Mouse (Mus musculus): ENCODE measurements around the gene Hspb7.

Gene Hspb7

DNA sequence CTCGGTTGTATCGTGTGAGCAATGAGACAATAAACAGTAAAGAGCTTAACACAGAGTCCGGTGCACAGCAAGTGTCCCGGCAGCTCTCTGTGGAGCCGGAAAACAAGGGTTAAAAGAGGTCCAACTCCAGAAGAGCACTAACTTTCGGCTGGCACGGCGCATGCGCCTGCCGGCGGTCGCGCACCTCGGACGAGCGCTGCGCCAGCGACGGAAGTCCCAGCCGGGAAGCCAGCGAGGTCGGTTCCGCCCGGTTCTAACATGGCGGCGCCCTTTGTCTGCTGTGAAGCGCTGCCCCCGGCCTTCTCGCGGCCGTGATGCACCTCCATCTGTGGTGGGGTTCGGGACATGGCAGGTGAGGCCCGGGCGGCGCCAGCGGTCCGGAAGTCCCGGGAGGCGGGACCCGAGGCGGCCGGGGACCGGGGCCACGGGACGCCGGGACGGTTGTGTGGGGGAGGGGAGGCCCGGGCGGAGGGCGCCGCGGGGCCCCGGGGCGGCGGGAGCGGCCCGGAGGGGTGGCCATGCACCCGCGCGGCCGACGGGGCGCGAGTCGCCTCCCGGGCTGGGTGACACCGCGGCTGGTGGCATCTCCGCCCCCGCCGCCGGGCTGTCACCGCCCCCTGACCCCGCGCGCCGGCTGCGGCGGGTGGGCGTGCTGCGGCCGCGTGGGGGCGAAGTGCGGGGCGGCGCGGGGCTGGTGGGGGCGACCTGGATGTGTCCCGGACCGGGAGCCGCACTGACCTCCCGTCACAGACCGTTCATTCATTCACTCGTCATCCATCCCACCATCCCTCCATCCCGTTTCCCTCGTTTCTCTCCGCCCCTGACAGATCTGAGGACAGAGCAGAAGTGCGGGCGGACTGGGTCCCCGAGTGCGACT, 24.1 kb downstream of the Hspb7 start, which contains the start of gene Zbtb17:
Zbtb17 (plus strand) TSS at position 204 of the 877 bp plus-strand sequence.
- peak; percentile 84 for DNase-seq (ENCODE audit: low spot score)

- DNase-seq (ENCODE audit: low spot score) = no peak
Observed at GRCm38 (mm10) chr4:141445328-141445720, 24.7 kb downstream of the Hspb7 start.

GRCm38 (mm10) chr4:141446211-141446610, 25.6 kb downstream of the Hspb7 start:
- DNase-seq (ENCODE audit: low spot score) = no peak

GRCm38 (mm10) chr4:141451251-141451650, 30.7 kb downstream of the Hspb7 start:
- no peak for DNase-seq (ENCODE audit: low spot score)

DNA sequence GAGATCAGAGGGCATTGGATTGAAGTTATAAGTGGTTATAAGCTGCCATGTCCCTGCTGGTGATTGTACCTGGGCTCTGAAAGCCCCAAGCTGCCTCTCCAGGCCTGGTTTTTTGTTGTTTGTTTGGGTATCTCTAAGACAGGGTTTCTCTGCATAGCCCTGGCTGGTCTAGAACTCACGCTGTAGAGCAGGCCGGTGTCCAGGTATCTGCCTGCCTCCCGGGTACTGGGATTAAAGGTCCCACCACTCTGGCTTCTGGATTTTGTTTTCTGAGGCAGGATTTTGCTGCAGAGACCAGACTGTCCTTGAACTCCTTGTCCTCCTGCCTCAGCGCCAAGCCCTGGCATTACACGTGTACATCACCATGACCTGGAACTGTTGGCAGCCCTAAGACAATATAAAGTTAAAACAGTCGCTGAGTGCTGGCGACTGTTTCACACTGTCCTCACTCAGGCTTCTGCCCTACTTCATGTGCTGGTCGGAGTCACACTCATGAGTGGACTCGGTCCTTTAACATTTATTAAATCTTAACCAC, 31.4 kb downstream of the Hspb7 start:
- DNase-seq (ENCODE audit: low spot score) = no peak

- no peak for DNase-seq (ENCODE audit: low spot score)
Observed at GRCm38 (mm10) chr4:141454581-141455350, 34.2 kb downstream of the Hspb7 start.

DNA sequence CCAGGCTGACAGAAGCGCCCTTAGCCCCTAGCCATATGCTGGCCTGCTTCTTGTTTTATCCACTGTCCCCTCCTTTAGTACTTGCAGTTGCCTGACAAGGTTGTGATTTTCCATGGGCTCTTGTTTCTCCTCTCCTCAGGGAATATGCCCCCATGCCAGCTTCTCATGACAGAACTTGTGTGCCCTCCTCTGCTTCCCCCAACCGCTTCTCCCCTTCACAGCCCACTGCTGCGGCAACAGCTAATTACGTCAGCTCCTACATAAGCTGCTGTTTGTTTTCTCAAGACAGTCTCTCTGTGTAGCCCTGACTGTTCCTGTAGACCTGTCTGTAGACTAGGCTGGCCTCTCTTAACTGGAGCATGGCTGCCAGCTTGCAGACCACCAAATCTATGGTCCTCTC, 34.9 kb downstream of the Hspb7 start:
- DNase-seq (ENCODE audit: low spot score) = no peak

GRCm38 (mm10) chr4:141456193-141456938, 35.8 kb downstream of the Hspb7 start:
- DNase-seq (ENCODE audit: low spot score) = no peak

DNA sequence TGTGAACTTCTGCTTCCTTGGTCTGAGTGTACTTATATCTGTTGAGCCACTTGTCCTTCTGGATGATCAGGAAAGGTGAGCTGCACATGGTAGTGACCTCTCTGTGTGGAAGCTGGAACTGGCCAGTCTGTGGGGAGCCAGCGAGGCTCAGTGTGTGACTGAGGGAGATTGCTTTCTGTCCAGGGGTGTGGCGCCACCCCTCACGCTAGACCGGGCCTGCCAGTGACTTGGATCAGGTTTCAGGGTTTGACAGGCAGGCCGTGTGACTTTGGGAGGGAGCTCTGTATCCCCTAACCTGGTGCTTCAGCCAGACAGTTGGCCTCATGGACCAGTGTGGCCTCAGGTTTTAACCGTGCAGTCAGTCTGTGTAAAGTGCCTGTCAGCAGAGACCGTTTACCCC, 37.7 kb downstream of the Hspb7 start:
- no peak for DNase-seq (ENCODE audit: low spot score)

- no peak for DNase-seq (ENCODE audit: low spot score)
Observed at GRCm38 (mm10) chr4:141458888-141459287, 38.3 kb downstream of the Hspb7 start.

GRCm38 (mm10) chr4:141459766-141460165, 39.2 kb downstream of the Hspb7 start:
- no peak for DNase-seq (ENCODE audit: low spot score)

GRCm38 (mm10) chr4:141460481-141460880, 39.9 kb downstream of the Hspb7 start:
- no peak for DNase-seq (ENCODE audit: low spot score)

DNA sequence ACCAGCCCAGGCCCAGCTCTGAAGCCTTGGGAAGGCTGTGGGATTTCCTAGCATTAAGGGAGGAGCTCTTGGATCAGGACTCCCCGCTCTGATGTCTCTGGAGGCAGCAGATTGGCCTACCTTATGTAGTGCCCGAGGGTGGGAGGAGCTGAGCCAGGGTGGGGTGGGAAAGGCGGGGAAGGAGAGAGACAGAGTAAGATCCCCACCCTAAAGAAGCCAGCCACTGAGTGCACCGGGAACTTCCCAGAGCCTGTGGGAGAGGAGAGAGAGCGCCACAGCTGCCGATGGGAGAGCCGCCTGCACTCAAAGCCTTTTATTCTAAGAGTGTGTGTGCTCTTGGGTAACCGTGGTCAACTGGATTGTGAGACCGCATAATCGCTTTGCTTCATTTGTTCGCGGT, 40.5 kb downstream of the Hspb7 start:
- DNase-seq (ENCODE audit: low spot score) = no peak

DNA sequence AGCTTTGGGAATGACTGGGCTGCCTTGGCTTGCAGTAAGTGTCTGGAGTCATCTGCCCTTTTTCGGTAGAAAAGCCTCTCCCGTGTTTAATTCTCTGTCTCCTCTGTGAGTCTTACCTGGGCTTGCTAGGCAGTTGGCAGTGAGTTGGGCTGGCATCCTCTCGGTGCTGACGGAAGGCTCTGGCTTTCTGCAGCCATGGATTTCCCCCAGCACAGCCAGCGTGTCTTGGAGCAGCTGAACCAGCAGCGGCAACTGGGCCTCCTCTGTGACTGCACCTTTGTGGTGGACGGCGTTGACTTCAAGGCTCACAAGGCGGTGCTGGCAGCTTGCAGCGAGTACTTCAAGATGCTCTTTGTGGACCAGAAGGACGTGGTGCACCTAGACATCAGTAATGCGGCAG, 41.0 kb downstream of the Hspb7 start:
- DNase-seq (ENCODE audit: low spot score) = no peak

- peak; percentile 29 for DNase-seq (ENCODE audit: low spot score)
Observed at GRCm38 (mm10) chr4:141463472-141463871, 42.9 kb downstream of the Hspb7 start.

- no peak for DNase-seq (ENCODE audit: low spot score)
Observed at GRCm38 (mm10) chr4:141464722-141465121, 44.1 kb downstream of the Hspb7 start.

DNA sequence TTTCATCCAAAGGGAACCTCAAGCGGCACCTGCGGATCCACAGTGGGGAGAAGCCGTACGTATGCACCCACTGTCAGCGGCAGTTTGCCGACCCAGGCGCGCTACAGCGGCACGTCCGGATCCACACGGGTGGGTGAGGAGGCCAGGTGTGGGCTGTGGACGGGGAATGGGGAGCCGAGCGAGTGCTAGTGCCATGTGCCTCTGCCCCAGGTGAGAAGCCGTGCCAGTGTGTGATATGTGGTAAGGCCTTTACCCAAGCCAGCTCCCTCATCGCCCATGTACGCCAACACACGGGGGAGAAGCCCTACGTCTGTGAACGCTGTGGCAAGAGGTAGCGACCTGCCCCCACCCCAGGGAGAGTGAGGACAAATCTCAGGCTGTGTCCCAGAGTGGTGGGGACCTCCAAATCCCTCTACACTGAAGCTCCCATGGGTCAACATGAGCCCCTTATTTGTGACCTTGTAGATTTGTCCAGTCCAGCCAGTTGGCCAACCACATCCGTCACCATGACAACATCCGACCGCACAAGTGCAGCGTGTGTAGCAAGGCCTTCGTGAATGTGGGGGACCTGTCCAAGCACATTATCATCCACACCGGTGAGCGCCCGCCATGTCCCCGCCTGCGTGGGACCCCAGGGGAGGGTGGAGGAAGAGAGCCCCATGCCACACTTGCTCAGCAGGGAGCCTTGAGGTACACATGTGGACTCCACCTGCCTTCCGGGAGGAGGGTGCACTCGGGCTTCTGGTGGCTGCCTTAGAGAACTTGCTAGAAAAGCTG, 45.1 kb downstream of the Hspb7 start:
- no peak for DNase-seq (ENCODE audit: low spot score)

- no peak for DNase-seq (ENCODE audit: low spot score)
Observed at GRCm38 (mm10) chr4:141466289-141466795, 45.8 kb downstream of the Hspb7 start.

DNA sequence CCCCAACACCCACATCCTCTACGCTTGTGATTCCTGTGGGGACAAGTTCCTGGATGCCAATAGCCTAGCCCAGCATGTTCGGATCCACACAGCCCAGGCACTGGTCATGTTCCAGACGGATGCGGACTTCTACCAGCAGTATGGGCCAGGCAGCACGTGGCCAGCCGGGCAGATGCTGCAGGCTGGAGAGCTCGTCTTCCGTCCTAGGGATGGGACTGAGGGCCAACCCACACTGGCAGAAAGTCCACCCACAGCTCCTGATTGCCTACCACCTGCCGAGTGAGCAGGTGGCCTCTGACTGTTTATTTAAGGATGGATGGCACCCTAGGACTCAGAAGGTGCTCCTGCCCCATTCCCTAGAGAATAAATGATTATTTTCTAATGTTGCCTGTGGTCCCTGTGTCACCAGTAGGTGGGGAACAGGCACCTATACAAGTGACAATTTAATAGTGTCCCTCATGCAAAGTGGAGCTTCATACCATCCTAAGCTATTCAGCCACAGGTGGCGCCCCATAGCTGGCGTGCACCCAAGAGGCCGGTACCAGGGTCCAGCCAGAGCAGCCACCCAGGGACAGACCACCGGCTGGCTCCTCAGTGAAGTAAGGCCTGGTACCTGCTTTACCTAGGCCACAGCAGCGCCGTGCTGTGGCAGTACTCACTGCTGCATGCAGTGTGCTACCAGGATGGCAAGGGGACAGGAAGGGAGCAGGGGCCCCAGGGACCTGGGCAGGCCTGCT, 46.4 kb downstream of the Hspb7 start:
- DNase-seq (ENCODE audit: low spot score) = no peak

DNA sequence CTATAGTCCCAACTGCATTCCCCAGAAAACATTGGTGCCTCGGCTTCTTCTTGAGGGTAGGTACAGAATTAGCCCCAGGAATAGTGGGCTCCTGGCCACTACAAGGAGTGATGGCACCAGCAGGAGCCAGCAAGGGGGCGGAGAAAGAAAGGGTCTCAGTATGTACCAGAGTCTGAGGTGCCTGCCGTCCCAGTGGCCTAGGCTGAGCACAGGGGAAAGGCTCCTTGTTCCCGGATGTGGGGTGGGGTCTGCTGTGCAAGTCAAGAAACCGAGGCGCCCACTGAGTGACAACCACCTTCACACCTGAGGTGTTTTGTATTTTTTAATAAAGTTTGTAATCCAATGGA, 47.0 kb downstream of the Hspb7 start:
- DNase-seq (ENCODE audit: low spot score) = no peak

DNA sequence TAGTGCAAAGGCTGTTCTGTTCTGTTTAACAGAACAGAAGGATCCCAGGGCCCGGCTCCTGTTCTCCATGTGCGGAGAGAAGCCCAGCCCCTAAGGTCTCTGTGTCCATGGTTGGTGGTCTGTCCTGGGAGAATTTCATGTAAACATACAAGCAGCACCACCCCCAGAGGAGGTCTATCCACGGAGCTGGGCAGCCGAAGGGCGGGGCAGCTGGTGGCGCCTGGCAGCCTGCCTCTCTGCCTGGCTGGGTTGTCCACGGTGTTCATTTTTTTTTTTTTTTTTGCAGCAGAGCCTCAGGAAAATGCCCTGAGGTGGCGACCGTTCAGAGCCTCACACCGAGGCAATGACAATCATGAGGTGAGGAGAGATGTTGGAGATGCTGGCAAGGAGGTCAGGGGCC, 48.0 kb downstream of the Hspb7 start:
- DNase-seq (ENCODE audit: low spot score) = no peak
